Mouse (Mus musculus): ENCODE measurements around the gene Mutyh.

- no peak for TF ChIP-seq CTCF (IDR thresholded peaks at IDR 0.05; ENCODE audit: low read depth, low read length)
- no peak for TF ChIP-seq POLR2A (IDR thresholded peaks at IDR 0.05; ENCODE audit: borderline replicate concordance, low read depth, low read length)
Observed at GRCm38 (mm10) chr4:116849901-116850300, 42.4 kb downstream of the Mutyh start.
